Mouse (Mus musculus) liver, postnatal 0 days (tissue): ENCODE results near the gene Acrbp. TPM values are rescaled to one million over a fixed set of nuclear protein-coding genes. Genes with fewer than 3 reads are reported as not detected.

Source experiments
- ATAC-seq: fragments of 200-750 bp; cut with Nextera tagmentation; 2 replicates; pipeline ENCODE4 v1.8.0; 2017; ENCODE audit warnings: mild to moderate bottlenecking, moderate library complexity
- DNase-seq: peaks from one replicate; pipeline ENCODE4 v3.0.0-alpha.2; 2016
- H3K27ac ChIP-seq: fragments of 300-500 bp; sonication (generic); 2 replicates; pipeline ENCODE4 v1.5.1; 2014; ENCODE audit warnings: antibody characterized with exemption, moderate library complexity, mild to moderate bottlenecking, low read depth
- H3K27me3 ChIP-seq: fragments of 300-500 bp; sonication (generic); 2 replicates; pipeline ENCODE4 v1.6.1; 2014; ENCODE audit warnings: low read length, control low read depth, mixed read lengths; ENCODE audit not compliant: insufficient read depth
- H3K36me3 ChIP-seq: fragments of 300-500 bp; sonication (generic); replicated peaks from 2 replicates; pipeline ENCODE4 v1.6.1; 2014; ENCODE audit warnings: mild to moderate bottlenecking, control low read depth, low read length, moderate library complexity, mixed read lengths; ENCODE audit not compliant: insufficient read depth
- H3K4me1 ChIP-seq: fragments of 300-500 bp; sonication (generic); 2 replicates; pipeline ENCODE4 v1.6.1; 2014; ENCODE audit warnings: antibody characterized with exemption, mild to moderate bottlenecking, control low read depth; ENCODE audit not compliant: insufficient read depth
- H3K4me2 ChIP-seq: fragments of 300-500 bp; sonication (generic); 2 replicates; pipeline ENCODE4 v1.6.1; 2014; ENCODE audit warnings: low read depth, mild to moderate bottlenecking, low read length, moderate library complexity, mixed read lengths
- H3K4me3 ChIP-seq: fragments of 300-500 bp; sonication (generic); 2 replicates; pipeline ENCODE4 v1.5.1; 2014; ENCODE audit warnings: low read depth, low read length
- H3K9ac ChIP-seq: fragments of 300-500 bp; sonication (generic); replicated peaks from 2 replicates; pipeline ENCODE4 v1.6.1; 2014; ENCODE audit warnings: mild to moderate bottlenecking, moderate library complexity
- H3K9me3 ChIP-seq: fragments of 300-500 bp; sonication (generic); 2 replicates; pipeline ENCODE4 v1.6.1; 2016; ENCODE audit warnings: mild to moderate bottlenecking, control low read depth, low read length, mixed read lengths
- CTCF ChIP-seq: sonication (generic); IDR thresholded peaks from 2 replicates; pipeline ENCODE4 v1.5.1; 2016; ENCODE audit warnings: antibody characterized with exemption, low read depth
- EP300 ChIP-seq: IDR thresholded peaks from 2 replicates; pipeline ENCODE4 v1.6.1; 2016; ENCODE audit warnings: antibody characterized with exemption, low read depth, mild to moderate bottlenecking
- WGBS: fragments of 180-500 bp; shearing (Covaris S2); extraction: QIAGEN DNeasy Blood & Tissue Kit; methylation state at CpG from one replicate; pipeline ENCODE4 v1.1.7; 2014; ENCODE audit not compliant: insufficient replicate concordance; 5-methylcytosine and 5-hydroxymethylcytosine counted together
- polyA plus RNA-seq: library from polyadenylated mRNA; unstranded; fragments of >200 nt; fragmentation: Nextera tagmentation; extraction: Ambion mirVana; gene quantifications from 2 replicates; pipeline ENCODE4 v1.2.1, GENCODE M21; 2015

Gene Acrbp
- polyA plus RNA-seq, 1 experiment from 2014 or later, result 2.0 TPM

DNA sequence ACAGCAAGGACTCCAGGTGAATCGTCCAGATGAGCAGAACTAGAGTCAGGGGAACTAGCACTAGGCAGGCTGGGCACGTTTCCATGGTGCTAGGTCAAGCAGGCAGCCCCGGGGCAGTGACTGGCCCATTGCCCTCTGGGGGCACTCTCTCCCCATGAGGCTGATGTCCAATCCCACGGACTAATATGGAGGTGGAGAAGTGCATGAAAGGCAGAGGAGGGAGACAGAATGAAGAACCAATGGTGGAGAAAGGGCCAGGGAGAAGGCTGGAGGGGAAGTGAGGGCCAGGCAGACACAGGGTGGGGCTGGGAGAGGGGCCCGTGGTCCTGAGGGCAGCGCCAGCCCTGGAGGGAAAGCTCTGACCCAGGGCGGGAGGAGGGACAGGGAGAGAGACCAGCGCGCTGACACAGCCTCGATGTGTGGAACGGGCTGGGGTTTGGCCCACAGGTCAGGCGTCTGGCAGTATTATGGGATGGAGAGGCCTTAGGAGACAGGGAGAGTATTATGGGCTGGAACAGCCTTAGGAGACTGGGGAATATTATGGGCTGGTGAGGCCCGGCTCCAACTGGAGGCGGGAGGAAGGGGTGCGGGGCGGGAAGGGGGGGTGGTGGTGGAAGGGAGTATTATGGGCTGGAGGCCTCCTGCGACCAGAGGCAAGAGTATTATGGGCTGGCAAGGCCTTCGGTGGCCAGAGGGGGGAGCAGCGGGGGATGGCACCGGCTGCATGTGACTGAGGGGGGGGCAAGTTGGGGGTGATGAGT, 39.3 kb downstream of the Acrbp start:
- Histone ChIP-seq H3K9ac (no peak overlapping the region; the same call in 1 of the 2 replicates), H3K27me3 (no peaks in the 10 kb centered on the region), H3K27ac (peak overlapping the region; percentile 86), H3K9me3 (no peaks in the 10 kb centered on the region), H3K4me3 (peak overlapping the region; percentile 30), H3K4me1 (peaks cover 30% of the 10 kb centered on the region), H3K36me3 (no peaks in the 10 kb centered on the region), H3K4me2 (peak overlapping the region; percentile 68)
- peak; percentile 71 for ATAC-seq
- DNase-seq, result peak; percentile 75
- 6% methylated on average over 19 of the region's 20 CpGs for WGBS
- TF ChIP-seq CTCF (peak; percentile 46), EP300 (no peak)

DNA sequence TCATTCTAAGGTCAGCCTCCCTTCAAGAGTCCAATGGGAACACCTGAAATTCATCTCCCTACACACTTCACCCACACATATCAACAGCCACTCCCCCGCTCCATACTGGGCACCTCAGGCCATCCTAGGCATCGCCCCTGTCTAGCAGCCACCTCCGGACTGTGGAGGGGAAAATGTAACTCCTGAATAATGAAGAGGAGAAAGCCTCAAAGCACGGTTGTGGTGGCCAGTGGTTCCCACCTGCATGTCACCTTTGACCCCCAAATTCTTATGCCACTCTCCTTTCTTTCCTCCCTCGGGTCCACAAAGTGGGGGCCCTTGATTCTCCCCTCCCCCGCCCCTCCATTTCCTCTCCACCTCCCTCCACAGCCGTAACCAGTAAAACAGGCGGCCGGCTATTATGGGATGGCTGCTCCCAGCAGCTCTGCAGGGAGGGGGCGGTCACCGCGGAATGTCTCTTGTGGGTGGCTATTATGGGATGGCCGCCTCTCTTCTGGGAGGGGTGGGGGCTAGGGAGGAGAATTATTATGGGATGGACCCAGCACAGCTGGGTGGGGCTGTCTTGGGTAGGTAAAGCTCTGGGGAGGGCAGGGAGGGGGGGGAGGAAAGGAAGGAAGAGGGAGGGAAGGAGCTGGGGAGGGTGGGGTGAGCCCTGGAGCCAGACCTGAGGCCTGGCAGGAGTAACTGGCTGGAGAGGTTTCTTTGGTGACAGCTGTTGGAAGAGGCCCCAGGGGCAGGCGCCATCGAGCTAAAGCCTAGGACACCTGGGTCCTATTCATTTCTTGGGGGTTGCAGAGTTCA, 40.2 kb downstream of the Acrbp start:
- Histone ChIP-seq H3K4me3 (peak overlapping the region; percentile 30), H3K27ac (peak overlapping the region; percentile 86), H3K27me3 (no peaks in the 10 kb centered on the region), H3K4me2 (peak overlapping the region; percentile 68), H3K36me3 (no peaks in the 10 kb centered on the region), H3K9ac (peak overlapping the region; percentile 51), H3K9me3 (no peaks in the 10 kb centered on the region), H3K4me1 (peaks cover 30% of the 10 kb centered on the region)
- 4% methylated on average over 15 of the region's 15 CpGs for WGBS
- TF ChIP-seq CTCF, result no peak
- TF ChIP-seq EP300, result 0 out of 2 replicates have a peak, but pooled peaks have one; percentile 1
- ATAC-seq, result peak; percentile 57
- peak; percentile 70 for DNase-seq

DNA sequence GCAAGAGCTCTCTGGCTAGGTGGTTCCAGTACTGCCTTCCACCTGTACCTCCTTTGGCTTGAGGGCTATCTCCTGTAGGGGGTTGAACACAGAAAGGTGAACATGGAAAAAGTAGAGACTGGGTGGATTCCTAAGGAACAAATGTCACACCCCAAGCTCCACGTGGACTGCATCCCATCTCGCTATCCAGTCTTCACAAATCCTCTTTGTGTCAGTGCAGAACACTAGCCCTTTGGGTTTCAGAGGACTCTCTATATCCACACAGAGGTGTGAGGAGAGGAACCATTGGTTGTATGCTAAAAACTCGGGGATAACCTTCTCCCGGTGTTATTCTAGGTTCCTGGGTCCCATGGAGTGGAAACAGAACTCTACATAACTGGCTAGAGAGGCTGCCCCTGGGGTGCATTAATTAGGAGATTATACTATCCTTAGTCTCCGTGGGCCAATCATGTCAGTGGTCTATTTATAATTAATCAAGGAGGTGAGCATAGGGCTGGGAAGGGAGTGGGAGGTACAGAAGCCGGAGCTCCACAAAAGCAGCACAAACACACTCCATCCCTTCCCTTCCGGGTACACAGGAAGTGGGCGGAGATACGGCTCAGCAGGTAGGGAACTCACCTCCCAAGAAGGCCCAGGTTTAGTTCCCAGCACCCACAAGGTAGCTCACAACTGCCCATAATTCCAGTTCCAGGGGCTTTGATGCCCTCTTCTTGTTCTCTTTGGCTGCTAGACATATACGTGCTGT, 41.0 kb downstream of the Acrbp start:
- Histone ChIP-seq H3K4me2 (peak overlapping the region; percentile 68), H3K36me3 (no peaks in the 10 kb centered on the region), H3K9ac (0 out of 2 replicates have a peak overlapping the region, but pooled peaks have one; percentile 1), H3K4me1 (peaks cover 36% of the 10 kb centered on the region), H3K4me3 (0 out of 2 replicates have a peak overlapping the region, but pooled peaks have one; percentile 30), H3K9me3 (no peaks in the 10 kb centered on the region), H3K27me3 (no peaks in the 10 kb centered on the region), H3K27ac (peak overlapping the region; percentile 86; the same call in 1 of the 2 replicates)
- TF ChIP-seq CTCF, result no peak
- DNase-seq (no peak), ATAC-seq (no peak)
- 61% methylated on average over 10 of the region's 10 CpGs for WGBS

DNA sequence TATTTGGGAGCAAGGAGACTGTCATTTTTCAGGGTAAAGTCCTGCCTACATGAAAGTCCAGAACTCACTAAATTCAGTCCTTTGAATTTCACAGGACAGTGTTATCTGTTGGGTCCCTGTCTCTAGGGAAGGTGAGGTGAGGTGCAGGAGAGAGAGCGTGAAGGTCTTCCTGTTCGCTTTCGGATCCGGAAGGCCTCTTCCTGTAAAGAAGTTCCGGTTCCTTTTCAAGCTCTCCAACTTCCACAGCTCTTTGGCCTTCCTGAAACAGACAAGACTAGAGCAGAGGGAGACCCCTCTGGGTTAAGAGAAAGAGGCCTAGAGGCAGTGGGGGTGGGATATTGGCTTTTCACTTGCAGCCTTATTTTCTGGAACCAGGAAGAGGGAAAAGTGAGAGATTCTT, 42.9 kb downstream of the Acrbp start:
- Histone ChIP-seq H3K9me3 (no peaks in the 10 kb centered on the region), H3K4me2 (no peak overlapping the region), H3K4me1 (peaks cover 42% of the 10 kb centered on the region), H3K36me3 (no peaks in the 10 kb centered on the region), H3K9ac (no peak overlapping the region), H3K27ac (peak overlapping the region; percentile 63), H3K27me3 (no peaks in the 10 kb centered on the region), H3K4me3 (no peak overlapping the region)
- no peak for ATAC-seq
- TF ChIP-seq EP300 (no peak), CTCF (no peak)
- 51% methylated on average over 5 of the region's 5 CpGs for WGBS
- no peak for DNase-seq

DNA sequence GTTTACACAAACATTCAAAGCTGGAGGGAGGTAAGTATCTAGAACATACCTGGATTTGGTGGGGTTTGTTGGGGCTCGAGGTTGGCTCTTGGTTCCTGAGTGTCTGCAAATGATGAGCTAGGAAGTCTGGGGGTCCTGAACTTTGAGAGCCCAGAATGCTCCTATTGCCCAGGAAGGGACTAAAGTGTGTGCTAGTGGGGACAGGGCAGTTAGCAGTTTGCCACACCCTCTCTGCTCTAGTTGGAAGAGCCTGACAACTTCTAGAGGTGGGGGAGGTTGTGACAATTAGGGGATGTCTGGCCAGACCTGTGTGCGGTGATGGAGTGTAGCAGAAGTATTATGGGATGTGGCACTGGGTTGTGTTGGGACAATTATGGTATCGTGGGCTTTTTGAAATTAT, 45.4 kb downstream of the Acrbp start:
- Histone ChIP-seq H3K9ac (no peak overlapping the region), H3K27ac (peak overlapping the region; percentile 96; the same call in 1 of the 2 replicates), H3K4me1 (peaks cover 46% of the 10 kb centered on the region), H3K27me3 (no peaks in the 10 kb centered on the region), H3K9me3 (no peaks in the 10 kb centered on the region), H3K4me3 (no peak overlapping the region), H3K4me2 (no peak overlapping the region), H3K36me3 (peaks cover 14% of the 10 kb centered on the region)
- TF ChIP-seq EP300 (no peak), CTCF (no peak)
- ATAC-seq (no peak), DNase-seq (no peak)
- 44% methylated on average over 3 of the region's 3 CpGs for WGBS
